Mouse (Mus musculus): ENCODE measurements around the gene Msx2. TPM values are rescaled to one million over a fixed set of nuclear protein-coding genes. Genes with fewer than 3 reads are reported as not detected.

Msx2 gene
- polyA plus RNA-seq (2016; fragmentation: Nextera tagmentation; extraction: Ambion mirVana), result 15.3 and 27.4 TPM in 2 replicates

- Histone ChIP-seq H3K4me3 (peak within 1 kb of the TSS; percentile 81), H3K9me3 (no peaks in the 10 kb centered on the region), H3K27ac (peak within 1 kb of the TSS; percentile 89), H3K4me1 (peaks cover 56% of the 10 kb centered on the region), H3K36me3 (no peaks in the 10 kb centered on the region), H3K27me3 (ENCODE audit: insufficient read depth, poor library complexity, severe bottlenecking) (peaks cover 92% of the 10 kb centered on the region)
- DNase-seq (ENCODE audit: low spot score), result peak; percentile 93
- under 1% methylated on average over 38 of the region's 38 CpGs for WGBS
Measured at GRCm38 (mm10) chr13:53472614-53473124, at the start of gene Msx2. Msx2 (minus strand) TSS chr13:53473074.

- Histone ChIP-seq H3K27ac (no peak overlapping the region; the same call in 1 of the 2 replicates), H3K9me3 (peaks cover under 1% of the 10 kb centered on the region; the same call in 1 of the 2 replicates), H3K4me3 (no peak overlapping the region), H3K36me3 (no peaks in the 10 kb centered on the region), H3K27me3 (ENCODE audit: insufficient read depth, poor library complexity, severe bottlenecking) (no peaks in the 10 kb centered on the region), H3K4me1 (peaks cover 34% of the 10 kb centered on the region)
- DNase-seq (ENCODE audit: low spot score), result no peak
- 48% methylated on average over 3 of the region's 3 CpGs for WGBS
Measured at GRCm38 (mm10) chr13:53521468-53521867, 48.6 kb upstream of the Msx2 start.

DNA sequence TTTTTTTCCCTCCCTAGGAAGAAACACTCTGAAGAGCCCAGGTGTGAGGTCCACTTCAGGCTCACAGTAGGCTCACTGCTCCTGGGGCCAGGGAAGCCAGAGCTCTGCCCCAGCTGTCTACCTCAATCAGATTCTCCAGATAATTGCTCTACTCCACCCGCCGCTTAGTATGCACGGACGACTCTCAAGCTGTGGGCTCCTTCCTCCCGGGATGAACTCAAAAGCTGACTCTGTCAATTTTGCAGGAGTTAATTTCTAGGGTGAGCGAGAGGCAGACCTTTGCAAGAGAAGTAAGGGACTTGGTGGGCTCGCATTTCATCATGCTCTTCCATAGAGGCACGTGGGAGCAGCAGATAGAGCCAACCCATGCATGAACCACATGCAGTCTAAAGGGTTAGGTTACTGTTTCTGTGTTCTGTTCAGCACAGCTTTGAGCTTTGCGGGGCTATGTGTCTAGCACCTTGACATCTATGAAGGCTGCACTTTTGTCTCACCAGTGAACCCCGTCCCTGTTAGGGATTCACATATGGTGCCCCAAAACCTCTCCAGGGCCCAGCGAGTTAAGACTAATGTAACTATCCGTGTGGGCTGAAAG, 47.6 kb upstream of the Msx2 start:
- Histone ChIP-seq H3K36me3 (no peaks in the 10 kb centered on the region), H3K4me1 (peaks cover 27% of the 10 kb centered on the region), H3K4me3 (no peak overlapping the region), H3K27me3 (ENCODE audit: insufficient read depth, poor library complexity, severe bottlenecking) (no peaks in the 10 kb centered on the region), H3K27ac (no peak overlapping the region), H3K9me3 (peaks cover 5% of the 10 kb centered on the region; the same call in 1 of the 2 replicates)
- whole genome bisulfite sequencing, result 55% methylated on average over 12 of the region's 12 CpGs
- DNase-seq (ENCODE audit: low spot score), result no peak

- DNase-seq (ENCODE audit: low spot score), result no peak
- H3K9me3 ChIP-seq, result peaks cover 5% of the 10 kb centered on the region; the same call in 1 of the 2 replicates
- 72% methylated on average over 8 of the region's 8 CpGs for WGBS
- H3K4me3 ChIP-seq, result no peak overlapping the region
- no peak overlapping the region for H3K27ac ChIP-seq
- H3K36me3 ChIP-seq, result no peaks in the 10 kb centered on the region
- H3K27me3 ChIP-seq (ENCODE audit: insufficient read depth, poor library complexity, severe bottlenecking), result no peaks in the 10 kb centered on the region
- peaks cover 21% of the 10 kb centered on the region for H3K4me1 ChIP-seq
Measured at GRCm38 (mm10) chr13:53519727-53520126, 46.9 kb upstream of the Msx2 start.

GRCm38 (mm10) chr13:53518306-53518705, 45.4 kb upstream of the Msx2 start:
- 75% methylated on average over 4 of the region's 4 CpGs for WGBS
- H3K4me3 ChIP-seq, result no peak overlapping the region
- DNase-seq (ENCODE audit: low spot score), result no peak

GRCm38 (mm10) chr13:53514574-53514973, 41.7 kb upstream of the Msx2 start:
- Histone ChIP-seq H3K27ac (no peak overlapping the region), H3K27me3 (ENCODE audit: insufficient read depth, poor library complexity, severe bottlenecking) (no peaks in the 10 kb centered on the region), H3K36me3 (0 out of 2 replicates have a peak, but pooled peaks cover 3% of the 10 kb centered on the region), H3K4me1 (no peaks in the 10 kb centered on the region), H3K4me3 (no peak overlapping the region), H3K9me3 (peaks cover 5% of the 10 kb centered on the region; the same call in 1 of the 2 replicates)
- DNase-seq (ENCODE audit: low spot score), result no peak

More at GRCm38 (mm10) chr13:53518306-53518705, 45.4 kb upstream of the Msx2 start:
- H3K9me3 ChIP-seq, result peaks cover 5% of the 10 kb centered on the region; the same call in 1 of the 2 replicates
- H3K36me3 ChIP-seq, result no peaks in the 10 kb centered on the region
- no peaks in the 10 kb centered on the region for H3K27me3 ChIP-seq (ENCODE audit: insufficient read depth, poor library complexity, severe bottlenecking)
- peaks cover 15% of the 10 kb centered on the region; the same call in 1 of the 2 replicates for H3K4me1 ChIP-seq
- H3K27ac ChIP-seq, result no peak overlapping the region

DNA sequence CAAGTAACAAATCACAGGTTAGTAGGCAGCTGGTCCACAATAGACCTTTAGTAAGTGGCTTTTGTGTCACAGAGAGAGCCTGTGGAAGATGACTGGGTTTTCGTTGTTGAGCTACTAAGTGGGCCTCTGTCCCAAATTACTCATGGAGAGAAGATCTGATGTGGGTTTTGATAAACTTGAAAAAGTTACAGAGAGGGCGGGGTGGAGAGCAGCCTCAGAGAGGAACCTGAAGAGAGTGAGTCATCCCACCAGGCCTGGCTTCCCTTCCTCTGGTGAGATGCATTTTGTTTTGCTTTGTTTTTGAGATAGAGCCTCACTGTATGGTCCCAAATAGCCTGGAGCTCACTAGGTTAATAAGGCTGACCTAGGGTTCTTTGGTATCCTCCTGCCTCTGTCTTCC, 38.5 kb upstream of the Msx2 start:
- DNase-seq (ENCODE audit: low spot score), result no peak
- no peak overlapping the region for H3K4me3 ChIP-seq
- H3K4me1 ChIP-seq, result no peaks in the 10 kb centered on the region
- 72% methylated on average over 2 of the region's 2 CpGs for WGBS
- H3K27ac ChIP-seq, result no peak overlapping the region
- H3K27me3 ChIP-seq (ENCODE audit: insufficient read depth, poor library complexity, severe bottlenecking), result no peaks in the 10 kb centered on the region
- peaks cover 3% of the 10 kb centered on the region; the same call in 1 of the 2 replicates for H3K9me3 ChIP-seq
- H3K36me3 ChIP-seq, result 0 out of 2 replicates have a peak, but pooled peaks cover 3% of the 10 kb centered on the region

- 41% methylated on average over 6 of the region's 6 CpGs for WGBS
- Histone ChIP-seq H3K27ac (0 out of 2 replicates have a peak overlapping the region, but pooled peaks have one; percentile 42), H3K36me3 (no peaks in the 10 kb centered on the region), H3K9me3 (no peaks in the 10 kb centered on the region), H3K4me1 (peaks cover 15% of the 10 kb centered on the region), H3K4me3 (no peak overlapping the region), H3K27me3 (ENCODE audit: insufficient read depth, poor library complexity, severe bottlenecking) (no peaks in the 10 kb centered on the region)
- DNase-seq (ENCODE audit: low spot score), result no peak
Measured at GRCm38 (mm10) chr13:53502406-53502805, 29.5 kb upstream of the Msx2 start.

DNA sequence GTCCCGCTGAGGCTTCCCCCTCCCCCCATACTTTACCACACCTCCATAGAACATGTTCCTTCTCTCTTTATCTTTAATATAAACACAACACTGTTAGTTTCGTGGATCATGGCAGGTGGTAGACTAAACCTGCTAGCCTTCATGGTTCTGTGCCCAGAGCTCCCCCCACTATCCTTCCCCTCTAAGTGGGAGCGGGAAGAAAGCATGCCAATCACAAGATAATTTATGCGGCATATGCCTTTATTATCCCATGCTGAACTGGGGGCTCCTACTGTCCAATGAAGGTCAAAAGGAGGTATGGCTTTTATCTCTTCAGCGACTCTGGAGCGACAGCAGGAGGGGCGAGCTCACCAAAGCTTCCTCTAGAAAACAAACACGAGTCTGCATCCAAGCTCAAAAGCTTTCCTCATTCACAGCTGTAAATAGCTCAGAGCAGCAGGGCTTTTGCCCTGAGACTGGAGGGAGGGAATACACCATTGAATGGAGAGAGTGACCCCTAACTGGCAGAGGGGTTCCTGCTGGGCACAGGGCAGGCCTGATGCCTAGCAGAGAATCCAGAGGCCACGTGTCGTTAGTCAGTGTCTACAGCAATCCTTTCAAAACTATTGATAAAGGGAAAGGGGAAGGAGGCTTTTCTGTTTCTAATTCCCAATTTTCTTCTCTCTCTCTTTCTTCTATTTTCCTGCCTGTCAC, 28.8 kb upstream of the Msx2 start:
- WGBS, result 17% methylated on average over 10 of the region's 10 CpGs
- Histone ChIP-seq H3K36me3 (no peaks in the 10 kb centered on the region), H3K4me3 (no peak overlapping the region; the same call in 1 of the 2 replicates), H3K4me1 (peaks cover 15% of the 10 kb centered on the region), H3K27ac (0 out of 2 replicates have a peak overlapping the region, but pooled peaks have one; percentile 42), H3K27me3 (ENCODE audit: insufficient read depth, poor library complexity, severe bottlenecking) (no peaks in the 10 kb centered on the region), H3K9me3 (no peaks in the 10 kb centered on the region)
- DNase-seq (ENCODE audit: low spot score), result no peak

GRCm38 (mm10) chr13:53501057-53501456, 28.2 kb upstream of the Msx2 start:
- no peaks in the 10 kb centered on the region for H3K9me3 ChIP-seq
- peaks cover 15% of the 10 kb centered on the region for H3K4me1 ChIP-seq
- DNase-seq (ENCODE audit: low spot score), result no peak
- H3K27me3 ChIP-seq (ENCODE audit: insufficient read depth, poor library complexity, severe bottlenecking), result no peaks in the 10 kb centered on the region
- no peak overlapping the region for H3K4me3 ChIP-seq
- 54% methylated on average over 3 of the region's 3 CpGs for WGBS
- H3K36me3 ChIP-seq, result no peaks in the 10 kb centered on the region
- no peak overlapping the region for H3K27ac ChIP-seq

DNA sequence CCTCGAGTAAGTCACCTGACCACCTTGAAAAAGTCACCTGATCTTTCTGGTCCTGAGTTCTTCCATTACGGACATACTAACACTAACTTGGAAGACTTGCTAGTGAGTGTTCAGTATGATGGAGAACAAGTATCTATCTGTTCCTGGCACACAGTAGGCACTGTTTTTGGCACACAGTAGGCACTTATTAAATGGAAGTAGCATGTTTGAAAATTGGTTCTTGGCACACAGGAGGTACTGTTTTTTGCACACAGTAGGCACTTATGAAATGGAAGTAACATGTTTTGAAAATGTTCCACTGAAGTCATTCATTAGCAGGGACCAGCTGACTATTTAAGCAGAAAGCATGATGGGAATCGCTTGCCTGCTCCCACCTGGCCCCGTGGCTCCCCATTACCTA, 13.6 kb upstream of the Msx2 start:
- WGBS, result 73% methylated on average over 4 of the region's 4 CpGs

DNA sequence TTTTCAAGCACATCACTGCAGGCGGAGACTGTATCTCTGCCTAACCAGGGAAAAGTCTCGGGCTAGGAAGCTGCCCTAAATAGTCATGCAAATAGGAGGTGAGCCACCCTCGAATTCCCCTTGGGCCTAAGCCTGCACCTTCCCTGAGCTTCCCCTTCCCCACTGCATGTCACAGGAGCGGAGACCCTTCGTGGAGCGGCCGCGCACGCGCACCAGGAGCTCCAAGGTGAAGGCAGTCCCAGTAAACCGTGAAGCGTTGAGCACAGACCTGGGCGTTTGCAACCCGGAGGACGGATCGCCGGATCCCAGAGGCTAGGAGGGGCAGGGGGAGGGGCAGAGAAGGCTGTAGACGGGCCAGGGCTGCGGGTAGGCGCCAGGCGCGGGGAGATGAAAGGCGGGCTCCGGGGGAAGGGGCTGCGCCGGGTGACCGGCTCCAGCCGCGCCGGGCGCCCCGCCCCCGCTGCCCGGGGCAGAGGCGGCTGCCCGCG, 2.9 kb upstream of the Msx2 start:
- no peaks in the 10 kb centered on the region for H3K36me3 ChIP-seq
- peak overlapping the region; percentile 88 for H3K27ac ChIP-seq
- H3K4me1 ChIP-seq, result peaks cover 41% of the 10 kb centered on the region
- peaks cover 73% of the 10 kb centered on the region for H3K27me3 ChIP-seq (ENCODE audit: insufficient read depth, poor library complexity, severe bottlenecking)
- peak overlapping the region; percentile 67 for H3K4me3 ChIP-seq
- DNase-seq (ENCODE audit: low spot score), result peak; percentile 89
- under 1% methylated on average over 37 of the region's 37 CpGs for WGBS
- H3K9me3 ChIP-seq, result no peaks in the 10 kb centered on the region

More for the DNA sequence above, 13.6 kb upstream of the Msx2 start:
- DNase-seq (ENCODE audit: low spot score), result no peak
- Histone ChIP-seq H3K27me3 (ENCODE audit: insufficient read depth, poor library complexity, severe bottlenecking) (0 out of 2 replicates have a peak, but pooled peaks cover 9% of the 10 kb centered on the region), H3K27ac (no peak overlapping the region), H3K9me3 (no peaks in the 10 kb centered on the region), H3K36me3 (no peaks in the 10 kb centered on the region), H3K4me1 (no peaks in the 10 kb centered on the region; the same call in 1 of the 2 replicates), H3K4me3 (no peak overlapping the region)

DNA sequence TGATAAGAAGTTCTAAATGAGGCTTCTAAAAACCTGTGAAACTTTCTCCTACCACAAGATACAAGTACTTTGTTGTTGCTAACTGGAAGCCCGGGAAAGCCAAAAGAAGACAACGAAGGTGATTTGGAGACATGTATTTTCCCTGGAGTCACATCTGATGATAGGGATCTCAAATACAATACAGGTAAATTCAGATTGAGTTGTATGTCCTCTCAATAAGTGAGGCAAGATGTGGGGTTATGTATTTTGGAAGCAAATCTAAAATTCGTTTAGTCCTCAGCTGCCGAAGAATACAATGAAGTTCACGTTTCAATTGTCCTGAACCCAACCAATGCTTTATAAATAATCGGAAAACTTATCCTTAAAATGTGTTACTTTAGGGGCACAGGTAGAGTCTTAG, 1.6 kb upstream of the Msx2 start:
- DNase-seq (ENCODE audit: low spot score), result no peak
- Histone ChIP-seq H3K4me1 (peaks cover 52% of the 10 kb centered on the region), H3K27ac (no peak overlapping the region), H3K4me3 (no peak overlapping the region), H3K36me3 (no peaks in the 10 kb centered on the region), H3K9me3 (no peaks in the 10 kb centered on the region), H3K27me3 (ENCODE audit: insufficient read depth, poor library complexity, severe bottlenecking) (peaks cover 83% of the 10 kb centered on the region)
- 17% methylated on average over 6 of the region's 6 CpGs for WGBS
